Mouse (Mus musculus) myocyte (in vitro differentiated cells): Measurements from ENCODE around the gene Rpl38.

Experiments used
- MAX ChIP-seq: IDR thresholded peaks from one replicate; pipeline ENCODE4 v1.6.1; 2011; ENCODE audit warnings: low read depth, mild to moderate bottlenecking, control low read depth
- POLR2A ChIP-seq: IDR thresholded peaks from one replicate; pipeline ENCODE4 v1.6.1; 2011; ENCODE audit warnings: low read depth, mild to moderate bottlenecking, control low read depth, moderate library complexity; ENCODE audit not compliant: insufficient read length

- TF ChIP-seq MAX (no peak), POLR2A (no peak)
Observed at GRCm38 (mm10) chr11:114687574-114688188, 19.4 kb downstream of the Rpl38 start.
